In genomic region chr14:57663630-57664029, GRCm38 (mm10) we compare ENCODE assay signal across 9 mouse cellular contexts. TPM values are rescaled to one million over a fixed set of nuclear protein-coding genes. Genes with fewer than 3 reads are reported as not detected.
DNase-seq lines count a peak whose midpoint lies in the region; ATAC-seq and TF ChIP-seq lines count a peak whose summit lies in the region.
"Had no signal": no experiment of that assay in that cellular context is flagged by ENCODE, and none has a peak within 500 bp of the region (broad histone marks: within the 10 kb centered on the region; RNA-seq: fewer than 3 reads in every experiment).

No protein-coding gene starts in this region.

- no peak for TF ChIP-seq EP300 in MEL (IDR thresholded peaks at IDR 0.05; ENCODE audit: low read depth in 1 of 2, low read length in 2 of 2)

- no peak for ATAC-seq in heart, embryonic 14.5 days (ENCODE audit: insufficient number of reproducible peaks, insufficient read depth, low FRiP score, low read depth)
- no peak for ATAC-seq in hindbrain, embryonic 13.5 days (ENCODE audit: low FRiP score)
- ATAC-seq in midbrain, embryonic 12.5 days (ENCODE audit: low FRiP score, low read depth): no peak

- intact Hi-C loops in left cerebral cortex, postnatal 4 days (cut with DNase I): no loop called here

- DNase-seq in heart, postnatal 4 days: no peak
- peak; percentile 33 for DNase-seq in MEL (ENCODE audit: low read depth, low spot score)
- no peak for DNase-seq in thymus, postnatal 4 days
- DNase-seq in cerebellum, adult 8-10 months: no peak
- no peak for DNase-seq in left cerebral cortex, postnatal 4 days
- DNase-seq: layer of hippocampus, adult 9-11 months had no signal

- 28% methylated on average over 1 of the region's 1 CpGs for WGBS in heart, embryonic 14.5 days
- 53% methylated on average over 1 of the region's 1 CpGs for WGBS in hindbrain, embryonic 13.5 days
- WGBS in midbrain, embryonic 12.5 days: 46% methylated on average over 1 of the region's 1 CpGs

- TF ChIP-seq CTCF in MEL (IDR thresholded peaks at IDR 0.05 in 2 of 3, conservative IDR thresholded peaks at IDR 0.05 in 1 of 3; ENCODE audit: control insufficient read depth in 1 of 3, insufficient read depth in 1 of 3, low read depth in 2 of 3, low read length in 3 of 3, poor library complexity in 1 of 3, severe bottlenecking in 1 of 3): no peak

- peaks cover 0 to 12% of the 10 kb centered on the region in 2 experiments; a peak in 2 of 4 replicates for H3K4me1 ChIP-seq in heart, embryonic 14.5 days (ENCODE audit: control insufficient read depth in 2 of 2, insufficient read depth in 2 of 2, low read length in 2 of 2)
- peaks cover 4 to 6% of the 10 kb centered on the region in 2 experiments for H3K4me1 ChIP-seq in MEL (ENCODE audit: control insufficient read depth in 1 of 2, insufficient read depth in 2 of 2, low read length in 2 of 2)
- peaks cover 29% of the 10 kb centered on the region for H3K4me1 ChIP-seq in hindbrain, embryonic 13.5 days (replicated peaks)
- H3K4me1 ChIP-seq in midbrain, embryonic 12.5 days: peaks cover 14% of the 10 kb centered on the region

- no peaks in the 10 kb centered on the region for H3K27me3 ChIP-seq in heart, embryonic 14.5 days (ENCODE audit: control insufficient read depth, insufficient read depth, low read length)
- no peaks in the 10 kb centered on the region for H3K27me3 ChIP-seq in MEL (ENCODE audit: control insufficient read depth in 1 of 2, insufficient read depth in 2 of 2, low read length in 2 of 2)
- no peaks in the 10 kb centered on the region for H3K27me3 ChIP-seq in hindbrain, embryonic 13.5 days
- H3K27me3 ChIP-seq in midbrain, embryonic 12.5 days: no peaks in the 10 kb centered on the region

- no peak for TF ChIP-seq RAD21 in MEL (IDR thresholded peaks at IDR 0.05; ENCODE audit: low read depth, low read length)

- H3K9ac ChIP-seq in heart, embryonic 14.5 days (ENCODE audit: low read length): peak overlapping the region; percentile 96
- H3K9ac ChIP-seq in MEL (ENCODE audit: control insufficient read depth, low read depth, low read length, poor library complexity, severe bottlenecking): peak overlapping the region; percentile 89
- H3K9ac ChIP-seq in hindbrain, embryonic 13.5 days: 0 out of 2 replicates have a peak overlapping the region, but pooled peaks have one; percentile 29
- H3K9ac ChIP-seq in midbrain, embryonic 12.5 days (replicated peaks): 0 out of 2 replicates have a peak overlapping the region, but pooled peaks have one; percentile 93

- H3K4me2 ChIP-seq in heart, embryonic 14.5 days (ENCODE audit: low read length): peak overlapping the region; percentile 92
- peak overlapping the region; percentile 92 for H3K4me2 ChIP-seq in hindbrain, embryonic 13.5 days
- H3K4me2 ChIP-seq in midbrain, embryonic 12.5 days (replicated peaks): peak overlapping the region; percentile 94

- H3K9me3 ChIP-seq in heart, embryonic 14.5 days (ENCODE audit: control insufficient read depth, low read length): no peaks in the 10 kb centered on the region
- no peaks in the 10 kb centered on the region for H3K9me3 ChIP-seq in MEL (replicated peaks; ENCODE audit: insufficient read depth, low read length)
- H3K9me3 ChIP-seq in hindbrain, embryonic 13.5 days: no peaks in the 10 kb centered on the region
- no peaks in the 10 kb centered on the region for H3K9me3 ChIP-seq in midbrain, embryonic 12.5 days

- peak overlapping the region in 1 of 2 experiments; percentile 96; a peak in 2 of 4 replicates for H3K4me3 ChIP-seq in heart, embryonic 14.5 days (ENCODE audit: control insufficient read depth in 1 of 2, insufficient read depth in 1 of 2, low read depth in 1 of 2, low read length in 2 of 2)
- peak overlapping the region; percentile 88 to 97 for H3K4me3 ChIP-seq in MEL (ENCODE audit: control insufficient read depth in 1 of 2, insufficient read depth in 1 of 2, low read depth in 2 of 2, low read length in 2 of 2)
- H3K4me3 ChIP-seq in hindbrain, embryonic 13.5 days: peak overlapping the region; percentile 88
- peak overlapping the region; percentile 74 for H3K4me3 ChIP-seq in midbrain, embryonic 12.5 days

- no peak overlapping the region for H3K27ac ChIP-seq in heart, embryonic 14.5 days (replicated peaks in 1 of 2; ENCODE audit: control insufficient read depth in 1 of 2, insufficient read depth in 1 of 2, low read depth in 2 of 2, low read length in 2 of 2)
- no peak overlapping the region for H3K27ac ChIP-seq in MEL (ENCODE audit: control insufficient read depth, low read depth, low read length)
- no peak overlapping the region for H3K27ac ChIP-seq in hindbrain, embryonic 13.5 days
- no peak overlapping the region for H3K27ac ChIP-seq in midbrain, embryonic 12.5 days (replicated peaks)

- H3K36me3 ChIP-seq in heart, embryonic 14.5 days (ENCODE audit: control insufficient read depth, insufficient read depth, low read length): 0 out of 2 replicates have a peak, but pooled peaks cover 4% of the 10 kb centered on the region
- peaks cover 2 to 22% of the 10 kb centered on the region in 2 experiments; a peak in 2 of 4 replicates for H3K36me3 ChIP-seq in MEL (ENCODE audit: control insufficient read depth in 1 of 2, insufficient read depth in 2 of 2, low read length in 2 of 2)
- H3K36me3 ChIP-seq in hindbrain, embryonic 13.5 days: no peaks in the 10 kb centered on the region
- H3K36me3 ChIP-seq in midbrain, embryonic 12.5 days: no peaks in the 10 kb centered on the region

- no peak for TF ChIP-seq POLR2A in MEL (IDR thresholded peaks at IDR 0.05; ENCODE audit: control insufficient read depth in 1 of 2, insufficient read depth in 1 of 2, low read depth in 1 of 2, low read length in 2 of 2, poor library complexity in 1 of 2)

- H3K79me2 ChIP-seq in MEL (ENCODE audit: control insufficient read depth, insufficient read depth, low read length, poor library complexity): peaks cover 57% of the 10 kb centered on the region

TF ChIP-seq in MEL, 35 proteins besides CTCF, POLR2A, EP300 and RAD21:
- TF ChIP-seq USF1 (IDR thresholded peaks at IDR 0.05; ENCODE audit: low read depth, low read length) (0 out of 2 replicates have a peak, but pooled peaks have one; percentile 15), MAX (IDR thresholded peaks at IDR 0.05; ENCODE audit: low read length) (peak; percentile 64; the same call in 1 of the 2 replicates), MYC (IDR thresholded peaks at IDR 0.05; ENCODE audit: low read depth, low read length) (peak; percentile 61; the same call in 1 of the 2 replicates), ZC3H11A (IDR thresholded peaks at IDR 0.05; ENCODE audit: low read depth, low read length) (no peak)

RNA-seq across cellular contexts. Expression of gene Xpo4, which starts 1.6 kb away (rescaled TPM):
- polyA plus RNA-seq in heart, embryonic 14.5 days (2014; fragmentation: Nextera tagmentation; extraction: Ambion mirVana): 18.6 and 19.0 TPM in 2 replicates
- 10 to 100 TPM; 19.9 to 21.9 TPM for total RNA-seq in heart, postnatal 4 days (2021)
- 45.6 and 46.5 TPM in 2 replicates for total RNA-seq in MEL (2012; rRNA removed)
- 10 to 100 TPM in 1 of 2 experiments, not detected in 1; 32.3 TPM for polyA plus RNA-seq in MEL (2012; ENCODE audit: insufficient read depth in 1 of 2, insufficient read length in 2 of 2, low read depth in 1 of 2, low replicate concordance in 2 of 2, missing spikeins in 1 of 2)
- polyA plus RNA-seq in hindbrain, embryonic 13.5 days (2015; fragmentation: Nextera tagmentation; extraction: Ambion mirVana): 11.6 and 14.9 TPM in 2 replicates
- polyA plus RNA-seq in midbrain, embryonic 12.5 days (2016; fragmentation: Nextera tagmentation; extraction: Ambion mirVana): 25.3 and 25.7 TPM in 2 replicates
- total RNA-seq in left cerebral cortex, postnatal 4 days (2021): 10 to 100 TPM; 18.5 to 20.1 TPM

Comparison
In these comparisons a context has a peak if more than half of its experiments do, and no peak if none do; other contexts are left out.
1. H3K9ac ChIP-seq: peak in every context shown above with its lines; median percentile 96 in heart, embryonic 14.5 days; 93 in midbrain, embryonic 12.5 days; 89 in MEL; 29 in hindbrain, embryonic 13.5 days.